Mouse (Mus musculus) cerebellum, postnatal 14 days (tissue): ENCODE measurements around the gene Fxyd1.

Experiments used
- DNase-seq, 2 experiments: peaks; one replicate each; pipeline ENCODE4 v3.0.0; 2021; ENCODE audit warnings: mixed read lengths in 2 of 2

Gene Fxyd1

DNA sequence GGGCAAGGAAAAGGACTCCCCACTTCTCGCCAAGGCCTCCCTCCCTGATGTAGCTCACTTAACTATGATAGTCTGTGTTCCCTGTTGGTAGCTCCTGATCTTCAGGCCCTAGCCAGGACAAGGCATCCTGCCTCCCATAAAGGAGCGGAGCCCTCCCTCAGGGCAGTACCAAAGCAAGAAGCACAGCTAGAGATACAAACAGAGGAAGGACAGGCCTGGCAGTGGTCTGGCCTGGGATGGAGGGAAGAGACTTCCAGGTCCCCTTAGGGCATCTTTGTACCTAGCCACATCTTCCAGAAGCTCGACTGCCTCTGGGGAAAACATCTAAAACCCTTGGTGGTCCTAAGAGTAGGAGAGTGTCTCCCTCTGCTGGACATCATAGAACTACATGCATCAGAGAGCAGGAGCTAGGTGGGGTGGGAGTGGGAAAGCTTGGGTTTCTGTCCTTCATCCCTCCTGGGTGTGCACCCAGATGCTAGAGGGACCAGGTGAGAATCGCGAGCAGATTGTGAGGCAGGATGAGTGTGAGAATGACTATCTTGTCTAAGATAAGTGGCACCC is 21.0 kb upstream of the Fxyd1 start:
- peak; percentile 74 for DNase-seq

DNA sequence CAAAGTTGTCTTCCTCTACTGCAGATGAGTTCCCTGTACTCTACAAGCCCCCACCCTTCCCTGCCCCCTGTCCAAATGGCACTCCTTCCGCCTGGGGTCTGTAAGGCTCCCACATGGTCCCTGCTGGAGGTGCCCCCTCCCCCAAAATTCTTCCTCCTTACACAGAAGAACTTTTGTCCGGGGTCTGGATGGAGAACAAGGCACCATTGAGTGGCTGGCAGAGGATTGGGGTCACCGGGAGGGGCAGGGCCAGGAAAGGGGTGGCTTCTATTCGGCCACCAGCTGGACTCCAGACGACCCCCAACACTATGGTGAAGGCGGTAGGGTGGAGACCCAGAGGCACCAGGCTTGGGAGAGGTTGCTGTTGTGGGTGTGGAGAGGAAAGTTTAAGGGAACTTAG is 20.5 kb upstream of the Fxyd1 start:
- DNase-seq = no peak

DNA sequence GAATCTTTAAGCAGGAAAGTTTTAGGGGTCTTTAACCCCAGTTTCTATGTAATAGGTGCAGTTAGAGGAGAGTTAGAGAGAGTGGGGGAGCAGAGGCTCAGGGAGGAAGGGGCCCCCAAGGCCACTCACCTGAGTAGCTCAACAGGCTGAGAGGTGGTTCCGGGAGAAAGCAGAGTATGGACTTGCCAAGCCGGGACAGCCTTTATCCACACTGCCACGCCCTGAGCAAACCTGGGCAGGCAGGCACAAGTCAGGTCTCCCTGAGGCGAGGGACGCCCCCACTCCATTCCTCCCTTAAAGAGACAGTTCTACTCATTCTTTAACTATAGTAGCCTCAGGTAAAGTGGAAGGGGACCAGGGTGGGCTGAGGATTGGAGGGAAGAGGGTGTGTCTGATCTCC is 19.5 kb upstream of the Fxyd1 start, which contains the start of gene Fxyd3:
Gene Fxyd3, minus strand, starts transcription at position 213 of the 400 bp plus-strand sequence.
- no peak for DNase-seq

- DNase-seq = peak in 1 of 2 experiments; percentile 48
These were observed 17.7 kb upstream of the Fxyd1 start for GRCm38 (mm10) chr7:31074713-31075069.

DNA sequence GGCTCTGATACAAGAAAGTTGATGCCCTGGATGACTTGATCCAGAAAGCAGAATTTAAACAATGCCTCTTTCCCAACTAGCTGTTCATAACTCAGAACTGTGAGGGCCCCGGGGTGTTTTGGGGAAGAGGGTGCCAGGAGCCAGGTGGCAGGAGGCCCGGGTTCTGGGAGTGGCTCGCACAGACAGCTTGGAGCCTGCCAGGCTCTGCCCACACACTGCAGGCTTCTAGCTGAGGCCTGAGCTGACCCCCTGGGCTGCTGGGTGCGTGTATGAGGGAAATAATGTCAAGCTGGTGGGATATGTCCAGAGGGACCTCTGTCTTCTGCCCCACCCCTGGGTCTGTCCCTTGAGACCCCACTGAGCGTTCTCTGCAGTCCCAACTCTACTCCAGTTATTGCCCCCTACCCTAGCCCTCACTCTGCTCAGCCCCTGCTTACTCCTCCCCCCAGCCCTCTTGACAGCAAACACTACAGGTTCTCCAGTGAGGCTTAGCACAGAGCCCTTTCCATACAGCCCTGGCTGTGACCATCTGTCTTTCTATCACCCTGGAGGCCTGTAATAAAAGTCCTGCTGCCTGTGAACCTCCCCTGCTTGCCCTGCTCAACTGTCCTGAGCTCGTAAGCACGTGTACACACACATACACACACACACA is 17.2 kb upstream of the Fxyd1 start:
- DNase-seq = peak in 1 of 2 experiments; percentile 46

DNA sequence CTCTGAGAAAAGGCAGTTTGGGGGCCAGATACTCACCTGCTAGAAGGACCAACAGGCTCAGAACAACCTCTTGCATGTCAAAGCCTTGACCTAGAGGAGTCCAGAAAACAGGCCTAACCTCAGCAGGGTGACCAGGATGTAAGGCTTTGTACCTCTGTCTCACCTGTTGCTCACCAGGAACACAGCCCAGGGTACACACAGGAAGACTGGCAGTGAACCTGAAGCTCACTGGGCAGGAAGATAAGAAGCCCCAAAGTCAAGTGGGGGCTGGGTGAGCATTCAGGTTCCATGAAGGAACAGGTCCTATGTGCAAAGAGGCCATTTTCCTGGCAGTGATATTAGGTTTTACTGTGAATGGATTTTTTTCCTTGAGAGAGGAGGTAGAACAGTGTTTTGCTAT is 16.5 kb upstream of the Fxyd1 start:
- peak in 1 of 2 experiments; percentile 18 for DNase-seq

GRCm38 (mm10) chr7:31072326-31072725 is 15.3 kb upstream of the Fxyd1 start:
- DNase-seq = no peak

DNA sequence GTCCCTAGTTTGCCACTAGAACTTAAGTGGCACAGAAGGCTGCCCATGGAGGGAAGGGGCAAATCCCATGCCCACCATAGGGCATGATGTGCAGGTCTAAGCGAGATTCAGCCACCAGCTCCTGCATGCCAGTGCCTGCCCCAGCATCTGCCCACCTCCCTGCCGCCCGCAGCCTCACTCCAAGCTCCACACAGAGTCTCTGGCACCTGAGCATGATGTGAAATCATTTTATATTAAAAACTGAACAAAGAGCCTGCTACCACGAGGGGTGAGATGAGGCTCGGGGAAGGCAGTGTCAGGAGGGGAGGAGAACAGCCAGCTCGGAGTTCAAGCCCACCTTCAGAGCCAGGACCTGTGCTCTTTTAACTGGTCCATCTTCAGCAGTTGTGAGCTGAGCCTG is 13.3 kb upstream of the Fxyd1 start:
- peak in 1 of 2 experiments; percentile 63 for DNase-seq

DNA sequence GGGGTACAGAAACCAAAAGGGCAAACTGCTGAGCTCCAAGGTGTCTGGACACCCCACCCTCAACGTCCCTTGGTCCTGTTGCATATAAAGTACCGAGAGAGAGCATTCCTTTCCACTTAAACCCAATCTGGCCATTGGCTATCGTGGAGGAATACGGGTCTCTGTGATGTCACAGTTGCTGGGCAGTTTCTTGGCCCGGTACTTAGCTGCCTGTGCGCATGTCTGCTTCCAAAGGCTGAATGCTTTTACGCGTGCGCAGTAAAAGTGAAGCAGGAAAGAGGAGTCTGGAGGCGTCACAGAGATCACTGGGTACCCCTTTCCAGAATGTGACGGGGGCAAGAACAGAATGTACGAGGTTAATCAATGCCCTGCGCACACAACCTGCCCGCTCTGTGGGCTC is 12.5 kb upstream of the Fxyd1 start:
- DNase-seq = peak; percentile 64 to 70

DNA sequence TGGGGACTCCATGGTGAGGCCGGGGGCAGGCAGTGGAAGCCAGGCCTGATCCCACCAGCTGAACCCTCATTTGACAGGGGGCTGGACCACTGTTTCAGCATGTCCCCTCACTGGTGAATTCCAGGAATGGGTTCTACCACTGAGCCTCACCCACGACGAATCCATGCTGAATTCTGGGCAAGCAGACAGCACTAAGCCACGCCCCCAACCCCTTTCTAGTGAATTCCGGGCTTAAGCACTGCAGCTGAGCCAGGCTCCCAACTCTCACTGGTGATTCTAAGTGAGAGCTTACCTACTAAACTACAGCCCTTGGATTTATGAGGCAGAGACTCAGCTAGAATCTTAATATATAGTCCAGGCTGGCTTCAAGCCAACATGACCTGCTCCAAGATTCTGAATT is 10.8 kb upstream of the Fxyd1 start:
- peak in 1 of 2 experiments; percentile 69 for DNase-seq

GRCm38 (mm10) chr7:31063074-31063560 is 6.1 kb upstream of the Fxyd1 start:
- no peak for DNase-seq

- no peak for DNase-seq
These were observed 3.6 kb upstream of the Fxyd1 start for GRCm38 (mm10) chr7:31060621-31061010.

- DNase-seq = peak in 1 of 2 experiments; percentile 44
These were observed 3.1 kb upstream of the Fxyd1 start for GRCm38 (mm10) chr7:31059919-31060620.

- peak; percentile 93 to 94 for DNase-seq
These were observed 2.1 kb upstream of the Fxyd1 start, which contains the start of gene Lgi4 for GRCm38 (mm10) chr7:31059108-31059507. Gene Lgi4, plus strand, starts transcription at chr7:31059342.

- no peak for DNase-seq
These were observed 1.2 kb upstream of the Fxyd1 start for GRCm38 (mm10) chr7:31058211-31058610.

GRCm38 (mm10) chr7:31057730-31058129 is 731 bp upstream of the Fxyd1 start:
- DNase-seq = no peak

DNA sequence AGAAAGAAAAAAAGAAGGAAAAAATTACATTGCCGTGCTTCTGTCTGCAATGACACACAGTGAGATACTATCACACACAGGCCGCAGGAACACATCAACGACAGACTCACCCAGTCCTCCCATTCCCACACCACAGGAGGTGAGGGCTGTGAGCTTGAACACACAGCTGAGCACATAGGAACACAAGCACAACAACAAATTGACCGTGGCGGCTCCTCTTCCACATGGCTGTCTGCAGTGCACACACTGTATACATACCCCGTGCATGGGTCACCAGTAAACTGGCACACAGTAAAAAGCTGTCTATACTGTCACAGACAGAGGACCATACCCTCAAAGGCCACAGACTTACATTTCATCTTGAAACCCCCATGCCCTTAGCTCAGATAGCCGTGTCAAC is 551 bp downstream of the Fxyd1 start:
- DNase-seq = no peak

DNA sequence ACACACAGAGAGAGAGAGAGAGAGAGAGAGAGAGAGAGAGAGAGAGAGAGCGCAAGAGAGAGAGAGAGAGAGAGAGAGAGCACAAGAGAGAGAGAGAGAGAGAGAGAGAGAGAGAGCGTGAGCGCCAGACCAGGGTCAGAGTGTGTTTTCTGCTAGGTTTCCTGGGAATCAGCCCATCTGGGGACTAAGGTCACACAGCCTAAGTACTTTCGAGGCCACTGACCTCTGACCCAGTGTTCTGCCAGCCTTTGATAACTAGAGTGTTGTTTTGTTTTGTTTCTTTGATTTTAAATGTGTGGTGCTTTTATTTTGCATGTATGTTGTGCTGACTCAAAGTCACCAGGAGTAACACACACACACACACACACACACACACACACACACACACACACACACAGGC is 1.1 kb downstream of the Fxyd1 start:
- DNase-seq = no peak

DNA sequence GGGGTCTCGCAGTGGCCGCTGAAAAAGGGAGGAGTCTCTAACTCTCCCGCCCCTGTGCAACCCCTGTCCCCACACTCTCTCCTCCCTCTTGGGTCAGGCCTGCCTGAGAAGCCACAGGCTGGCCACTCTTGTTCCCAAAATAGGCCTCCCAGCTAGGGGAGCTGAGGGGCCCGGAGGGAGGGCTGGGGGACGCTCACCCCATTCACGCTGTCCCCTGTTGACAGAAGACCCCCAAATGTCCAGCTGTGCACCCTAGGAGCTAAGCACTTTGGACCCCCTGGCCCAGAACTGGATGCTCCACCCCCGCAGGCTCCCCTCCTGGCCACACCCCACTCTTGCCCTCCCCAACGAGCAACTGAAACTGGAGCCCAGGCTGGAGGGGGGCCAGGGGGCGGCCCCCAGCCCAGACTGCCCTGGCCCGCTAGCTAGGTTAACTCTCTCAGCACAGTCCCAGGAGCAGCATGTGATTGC is 1.6 kb downstream of the Fxyd1 start:
- DNase-seq = peak; percentile 60 to 61

GRCm38 (mm10) chr7:31054661-31055320 is 2.2 kb downstream of the Fxyd1 start:
- peak in 1 of 2 experiments; percentile 21 for DNase-seq

DNA sequence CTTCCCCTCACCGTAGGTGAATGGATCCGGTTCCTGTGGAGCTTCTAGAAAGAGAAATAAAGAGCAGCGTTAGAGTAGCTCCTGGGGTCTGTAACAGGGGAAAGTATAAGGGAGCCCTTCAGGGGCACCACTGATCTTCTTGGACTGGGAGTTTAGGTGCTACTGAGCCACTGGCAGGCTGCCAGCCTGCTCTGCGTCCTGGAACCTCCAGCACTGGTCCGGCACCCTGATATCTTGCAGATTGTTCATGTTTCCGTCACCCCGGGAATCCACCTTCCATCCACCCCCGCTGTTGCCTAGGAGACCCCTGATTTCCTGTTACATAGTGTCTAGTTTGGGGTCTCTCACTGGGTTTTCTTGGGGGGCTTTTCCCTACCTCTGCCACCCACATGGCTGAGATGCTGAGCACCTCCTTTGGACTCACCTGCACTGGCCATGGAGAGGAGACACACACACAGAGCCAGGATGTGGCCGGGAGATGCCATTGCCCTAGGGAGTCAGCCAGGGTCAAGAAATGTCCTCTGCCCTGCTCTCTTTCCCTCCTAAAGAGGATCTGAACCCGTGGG is 3.0 kb downstream of the Fxyd1 start:
- DNase-seq = peak; percentile 57 to 66

DNA sequence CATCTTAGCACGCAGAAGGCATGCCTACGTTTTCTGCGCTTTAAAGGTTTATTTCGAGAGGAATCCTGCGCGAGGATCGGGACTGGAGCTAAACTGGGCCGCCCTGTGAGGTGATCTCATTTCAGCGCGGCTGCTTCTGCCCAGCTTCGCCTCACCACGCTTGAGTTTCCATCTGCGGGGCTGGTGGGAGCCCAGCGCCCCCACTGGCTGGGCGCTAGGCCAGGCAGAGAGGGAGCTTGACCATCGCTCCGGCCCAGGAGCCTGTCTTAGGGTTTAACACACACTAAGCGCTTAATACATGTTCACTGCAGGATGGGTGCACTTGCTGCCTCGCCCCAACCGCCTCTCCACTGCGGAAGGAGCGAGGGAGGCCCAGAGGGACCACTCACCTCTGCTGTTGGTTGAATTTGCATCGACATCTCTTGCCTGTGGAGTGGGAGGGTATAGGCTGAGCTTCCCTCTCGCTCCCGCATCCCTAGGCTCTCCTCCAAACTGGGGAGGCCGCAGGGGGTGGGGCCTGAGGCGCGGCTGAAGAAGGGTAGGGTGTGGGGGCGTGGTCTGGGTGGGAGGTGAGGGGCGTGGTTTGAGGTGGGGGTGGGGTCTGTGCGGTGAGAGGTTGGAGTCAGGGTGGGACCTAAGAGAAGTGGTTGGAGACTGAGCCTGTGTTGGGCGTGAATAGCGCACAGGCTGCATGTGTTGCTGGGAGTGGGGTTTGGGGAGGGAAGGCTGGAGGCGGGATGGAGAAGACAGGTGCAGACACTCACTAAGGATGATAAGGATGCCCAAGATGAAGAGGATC is 4.2 kb downstream of the Fxyd1 start:
- DNase-seq = peak; percentile 91 to 94
